16 mouse cellular contexts compared by ENCODE assay signal in genomic region chr19:46306751-46307289, GRCm38 (mm10). TPM values are rescaled to one million over a fixed set of nuclear protein-coding genes. Genes with fewer than 3 reads are reported as not detected.
DNase-seq lines count a peak whose midpoint lies in the region; ATAC-seq and TF ChIP-seq lines count a peak whose summit lies in the region.
"Had no signal": no experiment of that assay in that cellular context is flagged by ENCODE, and none has a peak within 500 bp of the region (broad histone marks: within the 10 kb centered on the region; RNA-seq: fewer than 3 reads in every experiment).

No protein-coding gene starts in this region.

- no peaks in the 10 kb centered on the region for H3K27me3 ChIP-seq in liver, postnatal 0 days (ENCODE audit: insufficient read depth, low read length)

- H3K36me3 ChIP-seq in liver, postnatal 0 days (replicated peaks; ENCODE audit: insufficient read depth, low read length): peaks cover 20% of the 10 kb centered on the region
- H3K36me3 ChIP-seq: midbrain, embryonic 12.5 days had no signal

- H3K4me2 ChIP-seq in liver, postnatal 0 days (ENCODE audit: low read depth, low read length): no peak overlapping the region

- H3K27ac ChIP-seq in liver, postnatal 0 days (ENCODE audit: low read depth): no peak overlapping the region
- H3K27ac ChIP-seq: midbrain, embryonic 12.5 days; neural tube, embryonic 13.5 days had no signal

- peak; percentile 5 to 21 for DNase-seq in cerebellum, postnatal 25 days
- no peak for DNase-seq in cerebellum, adult 11 months
- peak; percentile 2 for DNase-seq in liver
- no peak for DNase-seq in liver, postnatal 0 days
- DNase-seq in thymus, postnatal 4 days: peak; percentile 8
- DNase-seq in thymus, postnatal 25 days: no peak
- DNase-seq in retina, embryonic 14.5 days (ENCODE audit: low spot score): no peak
- no peak for DNase-seq in kidney, postnatal 14 days
- DNase-seq: B cell, adult 2 months; cerebellum, adult 2 months; forebrain, postnatal 0 days; layer of hippocampus, postnatal 36 days had no signal

- no peak for ATAC-seq in liver, postnatal 0 days
- ATAC-seq: forebrain, postnatal 0 days; lung, postnatal 0 days had no signal

- 94% methylated on average over 9 of the region's 9 CpGs for WGBS in liver, postnatal 0 days (ENCODE audit: insufficient replicate concordance)

- H3K9me3 ChIP-seq in liver, postnatal 0 days (ENCODE audit: low read length): no peaks in the 10 kb centered on the region
- H3K9me3 ChIP-seq: embryonic facial prominence, embryonic 15.5 days; midbrain, embryonic 12.5 days; neural tube, embryonic 13.5 days had no signal

- H3K4me3 ChIP-seq in liver, postnatal 0 days (ENCODE audit: low read depth, low read length): no peak overlapping the region

- H3K4me1 ChIP-seq in liver, postnatal 0 days (ENCODE audit: insufficient read depth): peaks cover 22% of the 10 kb centered on the region

- no peak for TF ChIP-seq EP300 in liver, postnatal 0 days (IDR thresholded peaks at IDR 0.05; ENCODE audit: low read depth)

- no peak for TF ChIP-seq CTCF in liver, postnatal 0 days (IDR thresholded peaks at IDR 0.05; ENCODE audit: low read depth)

- H3K9ac ChIP-seq in liver, postnatal 0 days (replicated peaks): no peak overlapping the region
- H3K9ac ChIP-seq: embryonic facial prominence, embryonic 15.5 days; forebrain, postnatal 0 days had no signal

RNA-seq across cellular contexts. Expression of gene Nfkb2, which starts 2.7 kb away (rescaled TPM):
- 2.9 and 3.5 TPM in 2 replicates for polyA plus RNA-seq in liver, postnatal 0 days (2015; fragmentation: Nextera tagmentation; extraction: Ambion mirVana)

RNA-seq across cellular contexts. Expression of gene Psd, which starts 20.1 kb away (rescaled TPM):
- polyA plus RNA-seq in liver, postnatal 0 days (2015; fragmentation: Nextera tagmentation; extraction: Ambion mirVana): 1.9 and 2.0 TPM in 2 replicates

RNA-seq across cellular contexts. Expression of gene Fbxl15, which starts 21.2 kb away (rescaled TPM):
- 8.6 and 8.8 TPM in 2 replicates for polyA plus RNA-seq in liver, postnatal 0 days (2015; fragmentation: Nextera tagmentation; extraction: Ambion mirVana)

RNA-seq across cellular contexts. Expression of gene Cuedc2, which starts 31.7 kb away (rescaled TPM):
- 52.4 and 53.8 TPM in 2 replicates for polyA plus RNA-seq in liver, postnatal 0 days (2015; fragmentation: Nextera tagmentation; extraction: Ambion mirVana)

RNA-seq across cellular contexts. Expression of gene Mfsd13a, which starts 34.1 kb away (rescaled TPM):
- polyA plus RNA-seq in liver, postnatal 0 days (2015; fragmentation: Nextera tagmentation; extraction: Ambion mirVana): 3.4 and 3.9 TPM in 2 replicates

Comparison
In these comparisons a context has a peak if more than half of its experiments do, and no peak if none do; other contexts are left out.
1. DNase-seq: peak in cerebellum, postnatal 25 days (2 of 2), liver (single experiment) and thymus, postnatal 4 days (single experiment); none in cerebellum, adult 11 months (single experiment), liver, postnatal 0 days (single experiment), thymus, postnatal 25 days (single experiment), retina, embryonic 14.5 days (single experiment) and kidney, postnatal 14 days (single experiment).